Mouse (Mus musculus) hematopoietic stem cell, adult 5-6 weeks (primary cell): ENCODE measurements around the gene Hnf1a. TPM values are rescaled to one million over a fixed set of nuclear protein-coding genes. Genes with fewer than 3 reads are reported as not detected.
"Not testable (repeated sequence)": the region's sequence is repeated elsewhere in the genome, so short reads cannot be mapped to it uniquely, and the experiment has no call there.

ENCODE experiments used
- ATAC-seq, 2 experiments: fragments of 125-278 bp in 1 of 2; replicated peaks in 1 of 2; 2 replicates each; pipeline ENCODE4 v1.8.0; 2016 to 2017; ENCODE audit warnings: inconsistent platforms in 2 of 2, mild to moderate bottlenecking in 2 of 2, moderate number of reproducible peaks in 2 of 2, low read depth in 1 of 2, moderate TSS enrichment in 1 of 2; ENCODE audit not compliant: low FRiP score in 2 of 2, poor library complexity in 2 of 2, severe bottlenecking in 2 of 2, insufficient read depth in 1 of 2, low TSS enrichment in 1 of 2
- total RNA-seq: library from RNA; stranded (forward); fragments of 172-1452, 232-1000 nt; gene quantifications from 2 replicates; pipeline ENCODE4 v1.2.3, GENCODE M21; 2017

Hnf1a gene
- total RNA-seq, 1 experiment from 2014 or later, result not detected

DNA sequence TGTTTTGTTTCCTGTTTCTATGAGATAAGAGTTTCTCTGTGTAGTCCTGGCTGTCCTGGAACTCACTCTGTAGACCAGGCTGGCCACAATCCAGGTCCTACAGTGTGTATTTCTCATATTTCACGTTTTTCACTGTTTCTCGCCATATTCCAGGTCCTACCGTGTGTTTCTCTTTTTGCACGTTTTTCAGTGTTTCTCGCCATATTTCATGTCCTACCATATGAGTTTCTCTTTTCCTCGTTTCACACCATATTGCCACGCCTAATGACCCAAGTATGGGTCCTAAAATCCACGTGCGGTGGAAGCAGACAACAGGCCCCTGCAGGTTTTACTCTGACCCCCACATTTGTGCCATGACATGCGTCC is 48.5 kb downstream of the Hnf1a start:
- peak; percentile 48 to 70 for ATAC-seq

DNA sequence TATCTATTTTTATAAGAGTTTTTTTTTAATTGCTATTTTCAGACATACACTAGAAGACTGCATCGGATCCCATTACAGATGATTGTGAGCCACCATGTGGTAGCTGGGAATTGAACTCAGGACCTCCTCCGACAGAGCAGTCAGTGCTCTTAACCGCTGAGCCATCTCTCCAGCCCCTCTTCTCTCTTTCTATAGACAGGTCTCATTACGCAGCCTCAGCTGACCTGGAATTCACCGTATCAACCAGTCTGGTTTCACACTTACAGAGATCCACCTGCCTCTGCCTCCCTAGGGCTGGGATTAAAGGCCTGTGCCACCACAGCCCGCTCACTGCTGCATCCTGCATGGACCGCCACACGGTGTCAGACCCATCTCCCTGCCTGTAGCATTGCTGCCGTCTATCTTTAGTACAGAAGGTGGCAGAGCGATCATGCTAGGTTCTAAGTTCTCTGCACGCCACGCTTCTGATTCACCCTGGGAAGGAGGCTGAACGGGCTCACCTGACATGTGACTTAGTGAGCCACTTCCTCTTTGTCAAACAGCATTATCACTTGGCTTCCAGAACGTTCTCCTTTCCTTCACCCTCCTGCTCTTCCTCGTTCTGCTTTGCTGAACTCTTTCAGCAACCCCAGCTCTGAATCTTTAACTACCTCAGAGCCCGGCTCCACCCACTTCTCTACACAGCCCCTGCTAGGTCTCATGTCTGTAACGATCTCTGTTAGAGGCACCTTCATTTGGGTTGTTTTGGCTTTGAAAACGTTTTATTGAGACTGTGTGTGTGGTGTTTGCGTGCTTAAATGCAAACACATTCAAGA is 49.1 kb downstream of the Hnf1a start:
- peak; percentile 77 to 80 for ATAC-seq

DNA sequence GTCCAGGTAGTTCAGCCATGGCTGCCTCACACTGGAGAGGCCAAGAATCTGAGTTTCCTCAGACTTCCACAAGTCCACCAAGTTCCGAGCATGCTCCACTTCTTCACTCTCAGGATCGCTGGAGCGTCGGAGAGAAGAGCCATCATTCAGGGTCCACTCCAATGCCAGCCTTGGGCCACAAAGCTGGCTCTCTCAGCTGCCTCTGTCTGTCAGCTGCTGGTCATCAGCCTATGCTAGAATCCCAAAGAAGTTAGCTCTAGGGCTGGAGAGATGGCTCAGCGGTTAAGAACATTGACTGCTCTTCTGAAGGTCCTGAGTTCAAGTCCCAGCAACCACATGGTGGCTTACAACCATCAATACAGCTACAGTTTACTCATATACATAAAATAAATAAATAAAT is 53.5 kb downstream of the Hnf1a start:
- ATAC-seq, result not testable (repeated sequence)

DNA sequence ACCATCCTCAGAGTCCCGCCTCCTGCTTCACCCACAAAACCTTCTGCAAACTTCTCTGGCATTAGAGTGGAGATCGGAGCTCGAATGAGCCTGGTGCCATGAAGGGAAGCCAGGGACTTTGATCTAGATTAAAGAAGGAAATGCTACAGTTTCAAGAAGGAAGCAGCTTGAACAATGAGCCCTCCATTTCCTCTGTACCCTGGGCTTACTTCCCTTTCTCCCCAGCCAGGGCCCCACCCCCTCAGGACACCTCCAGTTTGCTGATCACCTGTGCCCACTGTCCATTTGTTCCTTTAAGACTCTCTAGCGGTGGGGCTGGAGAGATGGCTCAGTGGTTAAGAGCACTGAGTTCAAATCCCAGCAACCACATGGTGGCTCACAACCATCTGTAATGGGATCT is 54.1 kb downstream of the Hnf1a start:
- ATAC-seq, result peak; percentile 49 to 56; a peak in 3 of 4 replicates

DNA sequence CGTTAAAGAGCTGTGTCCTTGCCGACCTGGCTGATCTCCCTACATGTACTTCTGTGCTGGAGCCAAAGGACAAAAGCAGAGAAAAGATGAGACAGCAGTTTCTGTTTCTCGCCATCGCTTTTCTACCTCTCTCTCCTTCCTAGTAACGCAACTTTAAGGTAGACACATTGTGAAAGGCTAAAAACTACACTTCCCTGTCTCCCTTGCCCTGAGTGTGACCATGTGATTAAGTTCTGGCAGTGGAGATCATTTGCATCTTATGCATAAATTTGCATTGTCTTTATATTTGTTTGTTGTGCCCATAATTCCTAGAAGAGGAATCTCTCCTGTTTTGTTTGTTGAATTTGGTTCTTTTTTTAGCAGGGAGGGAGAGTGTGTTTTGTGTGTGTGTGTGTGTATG is 55.0 kb downstream of the Hnf1a start:
- no peak; a peak in 1 of 4 replicates for ATAC-seq

DNA sequence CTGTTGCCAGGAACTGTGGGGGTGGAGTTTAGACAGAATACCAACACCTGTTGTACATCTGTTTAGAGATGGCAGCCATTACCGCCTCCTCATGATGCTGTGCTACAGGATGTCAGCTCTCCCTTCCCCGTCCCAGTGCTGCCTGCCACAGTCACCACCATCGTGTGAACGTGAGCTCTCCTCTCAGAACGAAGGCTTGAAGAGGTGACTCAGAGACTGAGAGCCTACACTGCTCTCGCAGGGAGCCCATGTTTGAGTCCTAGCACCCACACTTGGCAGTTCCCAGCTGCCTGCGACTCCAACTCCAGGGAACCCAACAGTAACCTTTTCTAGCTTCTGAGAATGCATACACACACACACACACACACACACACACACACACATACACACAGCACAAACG is 56.0 kb downstream of the Hnf1a start:
- ATAC-seq, result no peak

DNA sequence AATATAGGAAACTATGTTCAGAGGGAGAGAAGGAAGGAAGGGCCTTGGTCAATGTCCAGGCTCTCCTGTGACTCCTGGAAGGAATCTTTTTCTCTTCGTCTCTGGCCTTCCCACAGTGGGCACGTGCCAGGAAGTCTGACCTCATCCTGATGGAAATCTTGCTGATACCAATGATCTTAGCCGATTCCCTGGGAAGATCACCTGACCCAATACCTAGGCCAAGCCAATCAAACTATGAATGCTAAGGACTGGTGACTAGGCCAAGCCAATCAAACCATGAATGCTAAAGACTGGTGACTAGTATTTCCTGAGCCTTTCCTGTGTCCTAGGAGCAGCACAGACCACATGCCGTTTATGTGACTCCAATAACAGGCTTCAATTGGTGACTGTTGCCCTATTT is 57.2 kb downstream of the Hnf1a start:
- no peak for ATAC-seq

DNA sequence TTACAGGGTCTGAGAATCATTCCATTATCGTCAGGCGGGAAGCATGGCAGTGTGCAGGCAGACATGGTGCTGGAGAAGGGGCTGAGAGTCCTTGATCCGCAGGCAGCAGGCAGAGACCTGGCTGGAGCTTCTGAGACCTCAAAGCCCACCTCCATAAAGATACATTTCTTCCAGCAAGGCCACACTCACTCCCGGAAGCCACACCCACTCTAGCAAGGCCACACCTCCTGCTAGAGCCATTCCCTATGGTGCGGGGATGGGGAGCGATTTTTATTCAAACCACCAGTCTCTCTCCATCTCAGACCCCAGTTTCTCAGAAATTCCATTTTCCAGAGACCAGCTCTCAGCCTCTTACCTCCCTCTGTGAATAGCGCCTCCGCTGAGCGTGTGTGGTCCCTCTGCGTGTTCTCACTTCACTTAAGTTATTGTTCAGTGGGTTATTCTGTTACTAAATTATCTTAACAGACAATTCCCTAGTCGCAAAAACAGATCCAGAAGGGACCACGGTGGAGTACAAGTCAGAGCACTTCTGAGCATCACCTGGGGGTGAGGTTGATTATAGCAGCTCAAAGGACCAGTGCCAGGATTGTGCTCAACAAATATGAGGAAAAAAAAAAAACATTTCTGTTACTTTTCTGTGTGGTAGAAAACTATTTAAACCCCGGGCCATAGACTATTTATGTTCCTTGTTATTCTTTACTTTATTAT is 62.1 kb downstream of the Hnf1a start:
- ATAC-seq, result no peak

DNA sequence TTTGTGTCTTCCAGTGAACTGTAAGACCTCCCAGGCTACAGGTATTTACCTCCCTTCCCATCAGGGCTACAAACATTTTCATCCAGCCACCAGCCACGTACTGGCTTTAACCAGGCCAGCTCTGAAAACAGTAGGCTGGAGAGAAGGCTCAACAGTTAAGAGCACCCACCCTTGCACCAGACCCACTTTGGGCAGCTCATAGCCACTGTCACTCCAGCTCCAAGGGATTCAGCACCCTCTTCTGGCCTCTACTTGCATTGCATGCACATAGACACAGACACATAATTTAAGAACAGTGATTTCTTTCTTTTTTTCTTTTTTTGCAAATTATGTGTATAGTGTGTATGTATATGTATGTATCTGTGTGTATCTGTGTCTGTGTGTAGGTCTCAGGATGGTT is 68.5 kb downstream of the Hnf1a start:
- ATAC-seq, result peak; percentile 65 to 74; a peak in 2 of 4 replicates

Other genes starting within 250 kb of the Hnf1a start
- gene Ankrd13a, start 196.4 kb downstream of the Hnf1a start, total RNA-seq, result 480 and 493 TPM in 2 replicates
- 120 and 128 TPM in 2 replicates for gene Git2, start 195.6 kb downstream of the Hnf1a start, total RNA-seq
- gene 1500011B03Rik, start 147.6 kb downstream of the Hnf1a start, total RNA-seq, result 62.8 and 67.2 TPM in 2 replicates
- gene 4930519G04Rik, start 117.4 kb downstream of the Hnf1a start, total RNA-seq, result 0.65 TPM in 1 of 2 replicates, not detected in the other
- not detected in 2 replicates for gene Gm9936, start 112.4 kb downstream of the Hnf1a start, total RNA-seq
- 52.4 and 61.4 TPM in 2 replicates for gene Oasl2, start 74.2 kb downstream of the Hnf1a start, total RNA-seq
- 3.4 and 5.5 TPM in 2 replicates for gene Oasl1, start 47.9 kb downstream of the Hnf1a start, total RNA-seq
- 15.2 and 15.3 TPM in 2 replicates for gene 2210016L21Rik, start 28.9 kb downstream of the Hnf1a start, total RNA-seq
- gene Sppl3, start 40.0 kb upstream of the Hnf1a start, total RNA-seq, result 25.6 and 32.0 TPM in 2 replicates
- gene Gm10401, start 127.2 kb upstream of the Hnf1a start, total RNA-seq, result 0.50 TPM in 1 of 2 replicates, not detected in the other
- gene Acads, start 148.3 kb upstream of the Hnf1a start, total RNA-seq, result 15.9 and 18.0 TPM in 2 replicates
- gene Unc119b, start 163.9 kb upstream of the Hnf1a start, total RNA-seq, result 12.8 and 14.2 TPM in 2 replicates
- gene Mlec, start 187.1 kb upstream of the Hnf1a start, total RNA-seq, result 225 and 241 TPM in 2 replicates
- not detected in 2 replicates for gene Cabp1, start 223.3 kb upstream of the Hnf1a start, total RNA-seq